Comparison of ENCODE assay signal across 15 mouse cellular contexts in genomic region chr6:149333036-149333435, GRCm38 (mm10).
"Had no signal": no experiment of that assay in that cellular context is flagged by ENCODE, and none has a peak within 500 bp of the region (broad histone marks: within the 10 kb centered on the region; RNA-seq: fewer than 3 reads in every experiment).

No protein-coding gene starts in this region.

- DNase-seq: layer of hippocampus, adult 9-11 months; left cerebral cortex, postnatal 4 days; lung, embryonic 14.5 days; lung, postnatal 10 days; lung, postnatal 4 days; right cerebral cortex, postnatal 14 days; thymus, postnatal 14 days had no signal

- H3K4me2 ChIP-seq: limb, embryonic 15.5 days; liver, embryonic 12.5 days; lung, embryonic 14.5 days; midbrain, embryonic 12.5 days; neural tube, embryonic 13.5 days had no signal

- ATAC-seq: inflammation-experienced regulatory T-cells, adult 6 months; intestine, postnatal 0 days; liver, embryonic 12.5 days; midbrain, embryonic 16.5 days had no signal

- H3K9ac ChIP-seq: limb, embryonic 15.5 days; liver, embryonic 12.5 days; lung, embryonic 14.5 days; midbrain, embryonic 12.5 days; neural tube, embryonic 13.5 days had no signal

- H3K27ac ChIP-seq: limb, embryonic 15.5 days; liver, embryonic 12.5 days; midbrain, embryonic 12.5 days; neural tube, embryonic 13.5 days; stomach, postnatal 0 days had no signal

- H3K9me3 ChIP-seq: limb, embryonic 15.5 days; midbrain, embryonic 12.5 days; neural tube, embryonic 13.5 days had no signal

- H3K27me3 ChIP-seq: limb, embryonic 15.5 days; liver, embryonic 12.5 days; midbrain, embryonic 12.5 days; neural tube, embryonic 13.5 days had no signal

- H3K4me1 ChIP-seq: limb, embryonic 15.5 days; liver, embryonic 12.5 days; midbrain, embryonic 12.5 days; neural tube, embryonic 13.5 days had no signal

- H3K4me3 ChIP-seq: limb, embryonic 15.5 days; liver, embryonic 12.5 days; midbrain, embryonic 12.5 days; neural tube, embryonic 13.5 days had no signal
